Mouse (Mus musculus) G1E (cell line): ENCODE results near the gene Vmn2r68. TPM values are rescaled to one million over a fixed set of nuclear protein-coding genes. Genes with fewer than 3 reads are reported as not detected.

ENCODE experiments used
- ATAC-seq: 2 replicates; pipeline ENCODE4 v1.8.0; 2016; ENCODE audit warnings: mild to moderate bottlenecking; ENCODE audit not compliant: insufficient number of reproducible peaks, poor library complexity, low FRiP score, severe bottlenecking; ENCODE audit errors: extremely low read depth
- DNase-seq: peaks from one replicate; pipeline ENCODE4 v3.0.0; 2012; ENCODE audit warnings: low spot score
- H3K27me3 ChIP-seq: 2 replicates; pipeline ENCODE4 v1.6.1; 2012; ENCODE audit warnings: mild to moderate bottlenecking, low read length, inconsistent platforms; ENCODE audit not compliant: insufficient read depth
- H3K36me3 ChIP-seq: replicated peaks from 2 replicates; pipeline ENCODE3; 2012; ENCODE audit warnings: mild to moderate bottlenecking, inconsistent platforms
- H3K4me1 ChIP-seq: 2 replicates; pipeline ENCODE4 v1.6.1; 2012; ENCODE audit warnings: low read depth, low read length, inconsistent platforms, mixed read lengths; ENCODE audit not compliant: insufficient read depth
- H3K4me3 ChIP-seq: 2 replicates; pipeline ENCODE4 v1.5.1; 2012; ENCODE audit warnings: low read depth, mild to moderate bottlenecking, inconsistent platforms, low read length, moderate library complexity, mixed read lengths
- H3K9me3 ChIP-seq: replicated peaks from 2 replicates; pipeline ENCODE4 v1.6.1; 2012; ENCODE audit warnings: inconsistent platforms
- CTCF ChIP-seq: IDR thresholded peaks from 2 replicates; pipeline ENCODE4 v1.5.1; 2012; ENCODE audit warnings: low read depth, low read length, inconsistent platforms, mixed read lengths
- GATA1 ChIP-seq: IDR thresholded peaks from 2 replicates; pipeline ENCODE4 v1.6.1; 2012; ENCODE audit warnings: borderline replicate concordance, low read length, inconsistent platforms, mixed read lengths
- GATA2 ChIP-seq: IDR thresholded peaks from 2 replicates; pipeline ENCODE4 v1.6.1; 2012; ENCODE audit warnings: low read depth, low read length, inconsistent platforms, borderline replicate concordance
- POLR2AphosphoS5 ChIP-seq: IDR thresholded peaks from 2 replicates; pipeline ENCODE4 v1.6.1; 2012; ENCODE audit warnings: low read depth, low read length, inconsistent platforms; ENCODE audit not compliant: insufficient replicate concordance
- TAL1 ChIP-seq: conservative IDR thresholded peaks from 2 replicates; pipeline ENCODE4 v1.6.1; 2012; ENCODE audit warnings: low read depth, low read length, inconsistent platforms, mixed read lengths
- polyA plus RNA-seq: library from polyadenylated mRNA; stranded (reverse); fragments of >175 nt; gene quantifications from 2 replicates; pipeline ENCODE4 v1.2.3, GENCODE M21; 2012
- total RNA-seq, 2 experiments: library from RNA; stranded (forward) in 1 of 2; stranded (reverse) in 1 of 2; fragments of 200-1000 nt in 1 of 2; fragments of >200 nt in 1 of 2; fragmentation: Nextera tagmentation in 1 of 2; gene quantifications; 2 replicates each; pipeline ENCODE4 v1.2.3; 2014 to 2017

The Vmn2r68 gene
- total RNA-seq (2014; fragmentation: Nextera tagmentation): not detected in 2 replicates
- 0.12 TPM in 1 of 2 replicates, not detected in the other for total RNA-seq (2017)
- not detected in 2 replicates for polyA plus RNA-seq

DNA sequence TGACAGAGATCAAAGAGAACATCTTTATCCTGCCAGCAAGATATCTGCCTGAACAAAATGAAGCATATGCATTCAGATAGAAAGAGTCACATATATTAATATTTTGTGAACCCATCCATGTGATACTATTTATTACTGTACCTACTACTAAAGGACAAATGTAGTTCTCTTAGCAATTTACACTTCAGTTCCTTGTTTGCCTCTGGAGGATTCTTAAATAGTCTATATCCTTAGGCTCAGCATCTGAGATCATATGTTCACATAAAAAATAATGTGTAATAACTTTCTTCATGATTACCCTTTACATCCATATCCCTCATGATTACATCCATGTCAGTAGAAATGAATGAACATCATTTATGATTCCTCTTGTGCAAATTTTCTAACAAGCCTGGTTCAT lies at the start of gene Vmn2r68:
TSS of gene Vmn2r68 (minus strand) at position 101 of the 400 bp plus-strand sequence.
- no peak within 1 kb of the TSS for H3K4me3 ChIP-seq
- TF ChIP-seq GATA2 (no peak), CTCF (no peak), GATA1 (no peak), POLR2AphosphoS5 (no peak), TAL1 (no peak)
- H3K36me3 ChIP-seq: no peaks in the 10 kb centered on the region
- H3K27me3 ChIP-seq: no peaks in the 10 kb centered on the region
- no peaks in the 10 kb centered on the region for H3K9me3 ChIP-seq
- no peaks in the 10 kb centered on the region for H3K4me1 ChIP-seq
- DNase-seq: no peak
- ATAC-seq: no peak

Other genes with a start within 250 kb of the Vmn2r68 start
- not detected in 2 replicates for gene Vmn2r66, start 225.5 kb downstream of the Vmn2r68 start, total RNA-seq (2014; fragmentation: Nextera tagmentation)
- 0.05 and 0.06 TPM in 2 replicates for gene Vmn2r66, start 225.5 kb downstream of the Vmn2r68 start, total RNA-seq (2017)
- not detected in 2 replicates for gene Vmn2r66, start 225.5 kb downstream of the Vmn2r68 start, polyA plus RNA-seq
- gene Vmn2r67, start 81.8 kb downstream of the Vmn2r68 start, total RNA-seq (2014; fragmentation: Nextera tagmentation): not detected in 2 replicates
- gene Vmn2r67, start 81.8 kb downstream of the Vmn2r68 start, total RNA-seq (2017): under 0.01 and 0.05 TPM in 2 replicates
- gene Vmn2r67, start 81.8 kb downstream of the Vmn2r68 start, polyA plus RNA-seq: not detected in 2 replicates
- gene Vmn2r69, start 178.1 kb upstream of the Vmn2r68 start, total RNA-seq (2014; fragmentation: Nextera tagmentation): not detected in 2 replicates
- 0.06 and 0.11 TPM in 2 replicates for gene Vmn2r69, start 178.1 kb upstream of the Vmn2r68 start, total RNA-seq (2017)
- gene Vmn2r69, start 178.1 kb upstream of the Vmn2r68 start, polyA plus RNA-seq: not detected in 2 replicates